Mouse (Mus musculus): Measurements from ENCODE around the gene Tfb2m. TPM values are rescaled to one million over a fixed set of nuclear protein-coding genes. Genes with fewer than 3 reads are reported as not detected.
A peak's percentile ranks its signal among the peaks of the same experiment; 100 is the strongest.
"Not testable (repeated sequence)": the region's sequence is repeated elsewhere in the genome, so short reads cannot be mapped to it uniquely, and the experiment has no call there.

Tfb2m gene
- 18.2 and 22.0 TPM in 2 replicates for polyA plus RNA-seq (2016; fragmentation: Nextera tagmentation; extraction: Ambion mirVana)

DNA sequence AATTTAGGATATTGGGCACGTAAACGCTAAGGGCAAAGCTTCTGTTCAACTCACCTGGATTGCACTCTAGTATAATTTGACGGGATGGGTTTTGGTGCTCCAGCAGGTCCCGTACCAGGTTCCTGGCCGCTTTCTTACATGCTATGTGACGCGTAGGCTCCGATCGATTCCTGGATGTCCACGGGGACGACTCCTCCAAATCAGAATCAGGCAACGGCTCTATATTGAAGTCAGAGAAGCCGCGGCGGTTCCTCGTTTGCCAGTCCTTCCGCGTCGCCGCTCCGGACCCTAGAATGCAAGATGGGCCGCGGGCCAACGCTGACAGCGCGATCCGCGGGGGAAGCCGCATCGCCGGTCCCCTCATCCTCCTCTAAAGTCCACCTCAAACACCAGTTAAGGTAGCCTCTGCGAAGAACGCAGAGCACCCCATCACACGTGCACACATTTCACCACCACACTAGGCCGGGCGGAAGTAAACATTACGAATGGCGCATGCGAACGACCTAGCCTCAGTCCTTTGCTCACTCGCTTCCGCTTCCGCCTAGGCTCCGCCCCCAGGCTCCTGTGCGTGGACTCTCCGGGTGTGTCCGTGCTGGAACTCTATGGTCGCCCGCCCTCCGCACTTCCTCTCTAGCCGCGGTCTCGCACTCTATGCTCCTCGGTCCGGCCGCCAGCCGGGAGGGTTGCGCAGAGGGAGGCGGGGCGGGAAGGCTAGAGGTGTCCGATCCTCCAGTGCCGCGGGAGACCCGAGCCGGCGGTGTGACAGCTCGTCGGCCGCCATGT, at the start of gene Tfb2m, which contains the start of gene Cnst:
Tfb2m (minus strand) TSS at position 500 of the 783 bp plus-strand sequence.
Cnst (plus strand) TSS at position 603 of the 783 bp plus-strand sequence.
- not testable (repeated sequence) for H3K27me3 ChIP-seq (ENCODE audit: insufficient read depth, poor library complexity, severe bottlenecking); H3K36me3 ChIP-seq; H3K9me3 ChIP-seq
- peak within 1 kb of the TSS; percentile 94 for H3K27ac ChIP-seq
- peaks cover 31% of the 10 kb centered on the region for H3K4me1 ChIP-seq (replicated peaks)
- WGBS, result under 1% methylated on average over 69 of the region's 69 CpGs
- peak; percentile 99 for DNase-seq (ENCODE audit: low spot score)
- peak within 1 kb of the TSS; percentile 85 for H3K4me3 ChIP-seq

DNA sequence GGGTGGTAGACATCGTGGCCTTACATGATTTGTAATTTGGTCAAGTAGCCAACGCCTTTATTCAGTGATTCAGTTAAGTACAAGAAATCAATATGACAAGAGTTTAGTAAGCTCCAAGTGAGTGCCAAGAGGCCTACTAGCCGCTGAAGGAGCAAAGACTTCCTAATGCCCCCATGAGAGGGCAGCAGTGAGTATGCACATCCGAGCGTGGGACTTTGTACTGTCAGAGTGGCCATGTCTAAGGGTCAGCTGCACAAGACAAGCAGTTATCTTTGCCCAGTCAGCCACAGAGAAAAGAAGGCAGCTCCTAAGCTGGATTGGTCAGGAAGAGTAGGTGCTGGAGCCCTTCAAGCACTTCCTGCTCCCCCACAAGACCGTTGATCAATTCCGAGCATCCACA, 46.9 kb upstream of the Tfb2m start:
- WGBS, result 72% methylated on average over 7 of the region's 7 CpGs
- no peak overlapping the region for H3K4me3 ChIP-seq

DNA sequence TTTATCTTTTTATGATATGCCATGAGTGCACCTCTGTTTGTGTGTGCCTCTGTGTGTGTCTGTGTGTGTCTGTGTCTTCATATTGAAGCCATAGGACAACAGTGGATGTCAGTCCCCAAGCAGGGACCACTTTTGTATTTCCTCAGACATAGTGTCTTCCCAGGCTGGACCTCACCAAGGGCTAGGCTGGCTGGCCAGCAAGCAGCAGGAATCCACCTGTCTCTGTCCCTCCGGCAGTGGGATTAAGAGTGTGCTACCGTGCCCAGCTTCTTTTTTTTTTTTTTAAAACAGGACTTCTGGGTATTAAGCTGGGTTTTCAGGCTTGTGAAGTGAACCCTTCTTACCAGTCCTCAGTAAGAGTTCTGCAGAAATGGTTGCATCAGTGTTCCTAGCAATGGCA, 46.1 kb upstream of the Tfb2m start:
- DNase-seq (ENCODE audit: low spot score), result no peak
- no peak overlapping the region for H3K4me3 ChIP-seq
- no peaks in the 10 kb centered on the region for H3K9me3 ChIP-seq
- no peaks in the 10 kb centered on the region for H3K27me3 ChIP-seq (ENCODE audit: insufficient read depth, poor library complexity, severe bottlenecking)
- no peak overlapping the region for H3K27ac ChIP-seq
- H3K4me1 ChIP-seq (replicated peaks), result 0 out of 2 replicates have a peak, but pooled peaks cover under 1% of the 10 kb centered on the region
- H3K36me3 ChIP-seq, result peaks cover 14% of the 10 kb centered on the region; the same call in 1 of the 2 replicates
- WGBS, result 94% methylated on average over 2 of the region's 2 CpGs

More for the DNA sequence above, 46.9 kb upstream of the Tfb2m start:
- Histone ChIP-seq H3K36me3 (peaks cover 14% of the 10 kb centered on the region; the same call in 1 of the 2 replicates), H3K4me1 (replicated peaks) (no peaks in the 10 kb centered on the region), H3K9me3 (no peaks in the 10 kb centered on the region), H3K27ac (no peak overlapping the region), H3K27me3 (ENCODE audit: insufficient read depth, poor library complexity, severe bottlenecking) (no peaks in the 10 kb centered on the region)
- DNase-seq (ENCODE audit: low spot score), result no peak

DNA sequence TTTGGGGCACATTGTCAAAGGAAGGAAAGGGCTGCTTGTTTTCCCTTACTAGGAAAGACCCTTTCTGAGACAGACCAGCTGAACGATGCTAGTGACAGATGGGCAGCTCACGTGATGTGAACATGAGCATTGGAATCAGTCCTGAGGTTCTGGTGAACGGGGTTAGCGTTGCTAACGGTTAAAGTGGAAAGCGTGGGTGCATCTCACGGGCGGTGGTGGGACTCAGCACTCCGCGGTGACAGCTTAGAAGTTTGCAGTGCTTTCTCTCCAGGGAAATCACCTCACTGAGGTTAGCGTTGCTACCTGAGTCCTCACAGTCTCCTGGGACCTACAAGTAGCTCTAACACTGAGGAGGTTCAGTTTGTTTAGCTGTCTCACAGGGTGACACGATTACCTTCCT, 45.6 kb upstream of the Tfb2m start:
- no peaks in the 10 kb centered on the region for H3K9me3 ChIP-seq
- H3K27ac ChIP-seq, result no peak overlapping the region
- peaks cover 14% of the 10 kb centered on the region; the same call in 1 of the 2 replicates for H3K36me3 ChIP-seq
- peaks cover 5% of the 10 kb centered on the region for H3K4me1 ChIP-seq (replicated peaks)
- WGBS, result 91% methylated on average over 12 of the region's 12 CpGs
- no peak for DNase-seq (ENCODE audit: low spot score)
- H3K27me3 ChIP-seq (ENCODE audit: insufficient read depth, poor library complexity, severe bottlenecking), result no peaks in the 10 kb centered on the region
- H3K4me3 ChIP-seq, result no peak overlapping the region

DNA sequence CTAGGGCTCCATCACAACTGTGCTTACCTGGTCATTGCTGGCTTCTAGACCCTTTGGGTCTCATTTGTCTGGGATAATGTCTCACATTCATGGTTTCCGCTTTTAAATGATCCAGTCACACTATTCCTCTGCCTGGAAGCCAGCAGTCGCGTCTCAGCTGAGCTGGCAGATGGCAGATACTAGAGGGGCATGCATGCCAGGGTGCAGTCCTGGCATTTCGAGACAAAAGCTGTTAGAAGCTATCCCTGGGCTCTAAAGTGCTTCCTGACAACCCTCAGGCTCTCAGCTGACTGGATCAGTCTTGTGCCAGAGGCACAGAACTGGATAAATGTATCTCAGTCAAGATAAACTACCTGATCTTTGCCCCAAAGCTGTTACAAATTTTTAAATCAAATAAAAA, 42.2 kb upstream of the Tfb2m start:
- no peak overlapping the region for H3K27ac ChIP-seq
- 87% methylated on average over 4 of the region's 4 CpGs for WGBS
- H3K4me1 ChIP-seq (replicated peaks), result peaks cover 15% of the 10 kb centered on the region
- H3K27me3 ChIP-seq (ENCODE audit: insufficient read depth, poor library complexity, severe bottlenecking), result no peaks in the 10 kb centered on the region
- H3K4me3 ChIP-seq, result no peak overlapping the region
- H3K36me3 ChIP-seq, result peaks cover 8% of the 10 kb centered on the region; the same call in 1 of the 2 replicates
- no peaks in the 10 kb centered on the region for H3K9me3 ChIP-seq
- DNase-seq (ENCODE audit: low spot score), result no peak

DNA sequence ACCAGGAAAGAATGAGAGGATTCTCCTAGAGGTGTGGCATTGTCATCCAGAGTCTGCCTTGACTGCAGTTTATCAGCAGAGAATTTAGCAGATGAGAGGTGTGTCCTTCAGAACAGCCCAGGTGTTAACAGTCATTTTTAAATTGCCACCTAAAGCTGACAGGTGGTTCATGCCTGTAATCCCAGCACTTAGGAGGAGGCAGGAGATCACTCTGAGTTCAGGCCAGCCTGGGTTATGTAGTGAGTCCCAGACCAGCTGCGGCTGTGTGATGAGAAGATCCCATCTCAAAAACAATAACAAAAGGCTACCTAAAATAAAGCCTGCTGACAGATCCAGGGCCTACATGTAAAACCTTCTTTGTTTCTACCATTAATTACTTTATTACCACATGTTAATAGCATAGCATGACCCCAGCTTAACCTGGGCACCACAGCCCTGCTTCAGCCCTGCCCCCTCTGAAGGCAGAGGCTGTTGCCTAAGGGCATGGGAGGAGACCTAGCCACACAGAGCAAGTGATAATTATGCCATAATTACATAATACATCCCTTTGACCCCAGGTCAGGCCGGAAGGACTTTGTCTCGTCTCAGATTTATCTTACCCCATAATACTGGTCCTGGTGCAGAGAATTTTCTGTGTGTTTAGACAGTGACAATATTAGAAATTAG, 40.5 kb upstream of the Tfb2m start:
- H3K4me3 ChIP-seq, result no peak overlapping the region
- no peaks in the 10 kb centered on the region for H3K9me3 ChIP-seq
- no peaks in the 10 kb centered on the region for H3K27me3 ChIP-seq (ENCODE audit: insufficient read depth, poor library complexity, severe bottlenecking)
- peaks cover 15% of the 10 kb centered on the region for H3K4me1 ChIP-seq (replicated peaks)
- DNase-seq (ENCODE audit: low spot score), result no peak
- no peaks in the 10 kb centered on the region for H3K36me3 ChIP-seq
- no peak overlapping the region for H3K27ac ChIP-seq
- 59% methylated on average over 3 of the region's 3 CpGs for WGBS

DNA sequence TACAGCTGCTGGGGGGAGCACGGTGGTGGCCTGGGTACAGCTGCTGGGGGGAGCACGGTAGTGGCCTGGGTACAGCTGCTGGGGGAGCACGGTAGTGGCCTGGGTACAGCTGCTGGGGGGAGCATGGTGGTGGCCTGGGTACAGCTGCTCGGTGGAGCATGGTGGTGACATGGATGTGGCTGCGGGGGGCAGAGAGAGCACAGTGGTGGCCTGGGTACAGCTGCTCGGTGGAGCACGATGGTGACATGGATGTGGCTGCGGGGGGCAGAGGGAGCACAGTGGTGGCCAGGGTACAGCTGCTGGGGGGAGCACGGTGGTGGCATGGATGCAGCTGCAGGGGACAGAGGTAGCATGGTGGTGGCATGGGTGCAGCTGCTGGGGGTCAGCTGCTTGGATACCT, 39.6 kb upstream of the Tfb2m start:
- no peak overlapping the region for H3K4me3 ChIP-seq
- no peak for DNase-seq (ENCODE audit: low spot score)
- H3K9me3 ChIP-seq, result no peaks in the 10 kb centered on the region
- peak overlapping the region; percentile 29; the same call in 1 of the 2 replicates for H3K27ac ChIP-seq
- H3K27me3 ChIP-seq (ENCODE audit: insufficient read depth, poor library complexity, severe bottlenecking), result no peaks in the 10 kb centered on the region
- WGBS, result 77% methylated on average over 9 of the region's 9 CpGs
- H3K4me1 ChIP-seq (replicated peaks), result peaks cover 15% of the 10 kb centered on the region
- no peaks in the 10 kb centered on the region for H3K36me3 ChIP-seq

DNA sequence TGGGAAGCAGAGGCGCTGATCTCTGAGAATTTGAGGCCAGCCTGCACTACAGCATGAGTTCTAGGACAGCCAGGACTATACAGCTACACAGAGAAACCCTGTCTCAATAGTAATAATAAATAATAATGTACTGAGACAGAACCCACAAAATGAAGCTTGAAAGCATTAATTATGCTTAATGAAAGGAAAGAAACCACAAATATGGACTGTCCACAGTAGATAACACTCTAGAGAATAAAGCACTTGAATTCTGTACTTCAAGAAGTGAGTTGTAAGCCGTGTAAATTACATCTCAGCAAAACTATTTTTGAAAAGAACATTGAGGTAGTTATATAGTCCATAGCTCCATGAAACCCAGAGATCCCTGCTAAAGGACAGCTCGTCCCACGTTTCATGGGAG, 38.2 kb upstream of the Tfb2m start:
- no peak for DNase-seq (ENCODE audit: low spot score)
- 89% methylated on average over 4 of the region's 4 CpGs for WGBS
- H3K4me1 ChIP-seq (replicated peaks), result peaks cover 15% of the 10 kb centered on the region
- no peak overlapping the region for H3K4me3 ChIP-seq
- no peaks in the 10 kb centered on the region for H3K27me3 ChIP-seq (ENCODE audit: insufficient read depth, poor library complexity, severe bottlenecking)
- no peaks in the 10 kb centered on the region for H3K9me3 ChIP-seq
- peaks cover 13% of the 10 kb centered on the region for H3K36me3 ChIP-seq
- no peak overlapping the region for H3K27ac ChIP-seq

DNA sequence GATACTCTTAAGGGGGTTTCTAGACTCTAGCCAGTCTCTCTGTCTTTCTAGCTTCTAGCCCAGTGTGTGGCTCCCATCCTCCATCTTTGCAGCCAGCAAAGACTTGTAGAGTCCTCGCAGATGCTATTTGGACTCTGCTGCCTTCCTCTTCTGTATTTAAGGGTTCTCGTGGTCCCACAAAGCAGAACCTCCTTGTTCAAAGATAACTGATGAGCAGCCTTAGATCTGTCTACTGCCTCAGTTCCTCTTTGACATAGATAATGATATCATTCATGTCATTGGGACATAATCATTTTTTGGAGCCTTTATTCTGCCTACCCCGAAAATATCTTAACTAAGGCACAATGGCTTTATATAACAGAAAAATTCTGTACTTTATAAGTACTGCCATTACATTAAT, 37.0 kb upstream of the Tfb2m start:
- no peaks in the 10 kb centered on the region for H3K9me3 ChIP-seq
- H3K27me3 ChIP-seq (ENCODE audit: insufficient read depth, poor library complexity, severe bottlenecking), result no peaks in the 10 kb centered on the region
- WGBS, result 88% methylated on average over 3 of the region's 3 CpGs
- H3K27ac ChIP-seq, result no peak overlapping the region
- H3K36me3 ChIP-seq, result peaks cover 18% of the 10 kb centered on the region
- H3K4me1 ChIP-seq (replicated peaks), result peaks cover 15% of the 10 kb centered on the region
- H3K4me3 ChIP-seq, result no peak overlapping the region
- DNase-seq (ENCODE audit: low spot score), result no peak

DNA sequence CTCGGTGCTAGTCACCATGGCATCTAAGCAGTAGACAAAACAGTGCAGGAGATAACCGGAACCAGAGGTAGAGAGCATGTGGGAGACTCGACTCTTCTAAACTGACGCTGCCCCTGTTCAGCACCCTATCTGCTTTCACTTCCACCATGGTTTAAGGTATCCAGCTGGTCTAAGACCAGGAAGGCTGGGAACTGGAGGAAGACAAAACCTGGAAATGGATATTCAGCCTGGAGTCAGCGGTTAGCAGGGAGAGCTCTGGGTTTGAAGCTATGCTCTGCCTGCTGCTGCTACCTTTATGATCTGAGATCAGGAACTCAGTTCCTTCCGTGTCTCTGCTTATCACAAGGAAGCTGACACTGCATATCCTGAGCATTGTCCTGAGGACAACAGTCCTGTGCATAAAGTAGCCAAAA, 36.0 kb upstream of the Tfb2m start:
- H3K27me3 ChIP-seq (ENCODE audit: insufficient read depth, poor library complexity, severe bottlenecking), result no peaks in the 10 kb centered on the region
- H3K36me3 ChIP-seq, result peaks cover 18% of the 10 kb centered on the region
- H3K4me3 ChIP-seq, result no peak overlapping the region
- H3K4me1 ChIP-seq (replicated peaks), result peaks cover 14% of the 10 kb centered on the region
- no peak for DNase-seq (ENCODE audit: low spot score)
- WGBS, result 72% methylated on average over 6 of the region's 6 CpGs
- no peak overlapping the region for H3K27ac ChIP-seq
- no peaks in the 10 kb centered on the region for H3K9me3 ChIP-seq

DNA sequence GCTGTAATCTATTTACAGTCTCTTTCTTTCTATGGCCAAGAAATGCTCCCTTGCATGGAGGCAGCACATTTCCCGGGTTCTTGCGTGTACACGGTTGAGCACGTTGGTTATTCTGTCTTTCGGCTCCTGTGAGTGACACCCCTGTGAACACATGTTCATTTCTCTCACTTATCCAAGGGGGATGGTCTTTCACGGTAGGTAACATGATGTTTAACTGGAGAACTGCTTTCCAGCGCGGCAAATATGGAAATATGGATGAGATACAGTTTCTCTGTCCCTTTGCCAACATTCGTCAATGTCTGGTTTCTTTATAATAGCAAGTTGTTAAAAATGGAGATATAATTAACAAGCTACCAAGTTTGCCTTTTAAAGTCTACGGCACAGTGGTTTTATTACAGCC, 35.4 kb upstream of the Tfb2m start:
- no peak overlapping the region for H3K4me3 ChIP-seq
- peaks cover 18% of the 10 kb centered on the region for H3K36me3 ChIP-seq
- DNase-seq (ENCODE audit: low spot score), result no peak
- no peak overlapping the region for H3K27ac ChIP-seq
- H3K9me3 ChIP-seq, result no peaks in the 10 kb centered on the region
- 92% methylated on average over 10 of the region's 10 CpGs for WGBS
- no peaks in the 10 kb centered on the region for H3K27me3 ChIP-seq (ENCODE audit: insufficient read depth, poor library complexity, severe bottlenecking)
- peaks cover 8% of the 10 kb centered on the region for H3K4me1 ChIP-seq (replicated peaks)

DNA sequence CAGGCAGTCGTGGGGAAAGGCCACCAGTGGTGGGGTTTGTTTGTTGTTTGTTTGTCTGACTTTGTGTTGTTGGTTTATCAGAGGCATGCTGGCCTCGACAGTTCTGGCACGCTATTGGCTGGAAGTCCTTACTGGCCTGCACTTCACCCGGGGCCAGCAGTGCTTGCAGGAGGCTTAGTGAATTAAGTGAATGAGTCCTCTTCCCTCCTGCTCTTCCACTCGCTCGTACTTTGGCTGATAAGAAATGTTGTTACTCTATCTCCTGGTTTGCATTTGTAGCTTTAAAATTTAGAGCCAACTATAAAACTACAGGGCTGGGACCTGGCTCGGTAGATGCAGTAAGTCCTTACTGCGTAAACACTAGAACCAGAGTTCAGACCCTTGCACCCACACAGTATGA, 34.1 kb upstream of the Tfb2m start:
- H3K4me1 ChIP-seq (replicated peaks), result no peaks in the 10 kb centered on the region
- H3K9me3 ChIP-seq, result no peaks in the 10 kb centered on the region
- no peak for DNase-seq (ENCODE audit: low spot score)
- H3K4me3 ChIP-seq, result no peak overlapping the region
- H3K36me3 ChIP-seq, result peaks cover 18% of the 10 kb centered on the region
- no peak overlapping the region for H3K27ac ChIP-seq
- no peaks in the 10 kb centered on the region for H3K27me3 ChIP-seq (ENCODE audit: insufficient read depth, poor library complexity, severe bottlenecking)
- WGBS, result 83% methylated on average over 8 of the region's 8 CpGs

DNA sequence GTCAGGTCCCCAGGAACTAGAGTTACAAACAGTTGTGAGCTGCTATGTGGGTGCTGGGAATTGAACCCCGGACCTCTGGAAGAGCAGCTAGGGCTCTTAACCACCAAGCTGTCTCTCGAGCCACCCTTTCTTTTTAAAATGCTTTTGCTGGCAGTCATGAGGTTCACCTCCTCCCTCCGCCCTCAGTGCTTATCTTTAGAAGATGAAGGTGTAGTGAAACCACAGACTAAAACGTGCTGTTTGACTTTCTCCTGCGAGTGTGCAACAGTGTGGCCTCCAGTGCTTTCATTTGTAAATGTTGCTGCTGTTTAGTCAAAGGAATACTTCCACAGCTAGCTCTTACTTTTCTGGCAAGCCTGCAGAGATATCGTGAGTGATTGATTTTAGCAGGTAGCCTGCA, 32.6 kb upstream of the Tfb2m start:
- no peak overlapping the region for H3K4me3 ChIP-seq
- no peak overlapping the region for H3K27ac ChIP-seq
- no peaks in the 10 kb centered on the region for H3K27me3 ChIP-seq (ENCODE audit: insufficient read depth, poor library complexity, severe bottlenecking)
- 84% methylated on average over 6 of the region's 6 CpGs for WGBS
- no peak for DNase-seq (ENCODE audit: low spot score)
- H3K9me3 ChIP-seq, result no peaks in the 10 kb centered on the region
- H3K36me3 ChIP-seq, result peaks cover 18% of the 10 kb centered on the region
- H3K4me1 ChIP-seq (replicated peaks), result peaks cover 11% of the 10 kb centered on the region

All from hindbrain, embryonic 10.5 days (tissue).